Mouse (Mus musculus) kidney, adult 10 weeks (tissue): ENCODE results near the gene Ybx2. TPM values are rescaled to one million over a fixed set of nuclear protein-coding genes. Genes with fewer than 3 reads are reported as not detected.

Source experiments
- polyA plus RNA-seq: library from polyadenylated mRNA; stranded (reverse); fragments of 350-450 nt; fragmentation: Illumina TruSeq; extraction: RNeasy Lipid Tissue Mini Kit (QIAGEN cat#74804); gene quantifications from one replicate; pipeline ENCODE4 v1.2.3, GENCODE M21; 2014; ENCODE audit warnings: low read depth, low replicate concordance

Gene Ybx2
- 12.8 TPM for polyA plus RNA-seq

GRCm38 (mm10) chr11:69935137-69935879 lies at the start of gene Ybx2:
Gene Ybx2 (plus strand): TSS chr11:69935796.

GRCm38 (mm10) chr11:69895291-69895690 lies 40.3 kb upstream of the Ybx2 start, which contains the start of gene Acap1:
Gene Acap1 (minus strand): TSS chr11:69895539.

GRCm38 (mm10) chr11:69900471-69901405 lies 34.9 kb upstream of the Ybx2 start, which contains the start of the genes 2810408A11Rik and Neurl4:
Gene 2810408A11Rik (minus strand): TSS chr11:69900987.
Gene Neurl4 (plus strand): TSS chr11:69901072.

GRCm38 (mm10) chr11:69913554-69914371 lies 21.8 kb upstream of the Ybx2 start, which contains the start of gene Gps2:
Gene Gps2 (plus strand): TSS chr11:69913888.

GRCm38 (mm10) chr11:69921114-69922011 lies 14.2 kb upstream of the Ybx2 start, which contains the start of gene Eif5a:
Gene Eif5a (minus strand): TSS chr11:69921958.

GRCm38 (mm10) chr11:69948066-69948762 lies 12.6 kb downstream of the Ybx2 start, which contains the start of gene Slc2a4:
Gene Slc2a4 (minus strand): TSS chr11:69948188.

GRCm38 (mm10) chr11:69964650-69965270 lies 29.2 kb downstream of the Ybx2 start, which contains the start of gene Cldn7:
Gene Cldn7 (plus strand): TSS chr11:69964779.

GRCm38 (mm10) chr11:69981141-69981762 lies 45.7 kb downstream of the Ybx2 start, which contains the start of gene Ctdnep1:
Gene Ctdnep1 (plus strand): TSS chr11:69981156.

GRCm38 (mm10) chr11:69982225-69982624 lies 46.6 kb downstream of the Ybx2 start, which contains the start of gene Elp5:
Gene Elp5 (minus strand): TSS chr11:69982517.

Other genes with a start within 250 kb of the Ybx2 start
- gene Tnfsf12, start 239.9 kb upstream of the Ybx2 start, polyA plus RNA-seq: 2.4 TPM
- gene Tnfsfm13, start 239.7 kb upstream of the Ybx2 start, polyA plus RNA-seq: 1.1 TPM
- 20.8 TPM for gene Polr2a, start 177.2 kb upstream of the Ybx2 start, polyA plus RNA-seq
- not detected for gene Slc35g3, start 173.8 kb upstream of the Ybx2 start, polyA plus RNA-seq
- gene Zbtb4, start 169.9 kb upstream of the Ybx2 start, polyA plus RNA-seq: 16.5 TPM
- 3.2 TPM for gene Chrnb1, start 139.9 kb upstream of the Ybx2 start, polyA plus RNA-seq
- gene Fgf11, start 133.9 kb upstream of the Ybx2 start, polyA plus RNA-seq: 3.0 TPM
- 6.4 TPM for gene Tmem102, start 130.2 kb upstream of the Ybx2 start, polyA plus RNA-seq
- gene Gm39566, start 120.5 kb upstream of the Ybx2 start, polyA plus RNA-seq: not detected
- not detected for gene Spem2, start 117.3 kb upstream of the Ybx2 start, polyA plus RNA-seq
- not detected for gene Spem1, start 113.6 kb upstream of the Ybx2 start, polyA plus RNA-seq
- 0.20 TPM for gene Nlgn2, start 98.0 kb upstream of the Ybx2 start, polyA plus RNA-seq
- gene Tmem256, start 97.3 kb upstream of the Ybx2 start, polyA plus RNA-seq: 42.3 TPM
- 0.77 TPM for gene Plscr3, start 89.4 kb upstream of the Ybx2 start, polyA plus RNA-seq
- 1.4 TPM for gene Tnk1, start 77.1 kb upstream of the Ybx2 start, polyA plus RNA-seq
- gene Tmem95, start 57.8 kb upstream of the Ybx2 start, polyA plus RNA-seq: not detected
- gene Kctd11, start 54.4 kb upstream of the Ybx2 start, polyA plus RNA-seq: 2.0 TPM
- not detected for gene Acap1, start 40.3 kb upstream of the Ybx2 start, polyA plus RNA-seq
- gene 2810408A11Rik, start 34.8 kb upstream of the Ybx2 start, polyA plus RNA-seq: 1.1 TPM
- gene Neurl4, start 34.7 kb upstream of the Ybx2 start, polyA plus RNA-seq: 3.5 TPM
- 15.6 TPM for gene Gps2, start 21.9 kb upstream of the Ybx2 start, polyA plus RNA-seq
- gene Eif5a, start 13.8 kb upstream of the Ybx2 start, polyA plus RNA-seq: 156 TPM
- 1.3 TPM for gene Slc2a4, start 12.4 kb downstream of the Ybx2 start, polyA plus RNA-seq
- gene Cldn7, start 29.0 kb downstream of the Ybx2 start, polyA plus RNA-seq: 10.0 TPM
- gene Ctdnep1, start 45.4 kb downstream of the Ybx2 start, polyA plus RNA-seq: 38.7 TPM
- gene Elp5, start 46.7 kb downstream of the Ybx2 start, polyA plus RNA-seq: 8.3 TPM
- gene Gabarap, start 55.3 kb downstream of the Ybx2 start, polyA plus RNA-seq: 681 TPM
- gene Phf23, start 60.0 kb downstream of the Ybx2 start, polyA plus RNA-seq: 9.9 TPM
- 0.57 TPM for gene Dvl2, start 64.8 kb downstream of the Ybx2 start, polyA plus RNA-seq
- 21.1 TPM for gene Acadvl, start 79.6 kb downstream of the Ybx2 start, polyA plus RNA-seq
- gene Dlg4, start 81.1 kb downstream of the Ybx2 start, polyA plus RNA-seq: 0.53 TPM
- not detected for gene Asgr1, start 118.3 kb downstream of the Ybx2 start, polyA plus RNA-seq
- not detected for gene Asgr2, start 156.8 kb downstream of the Ybx2 start, polyA plus RNA-seq
- 5.1 TPM for gene Mgl2, start 194.5 kb downstream of the Ybx2 start, polyA plus RNA-seq
- gene Clec10a, start 220.4 kb downstream of the Ybx2 start, polyA plus RNA-seq: not detected